Mouse (Mus musculus): ENCODE data around the gene Ccnl2.

DNA sequence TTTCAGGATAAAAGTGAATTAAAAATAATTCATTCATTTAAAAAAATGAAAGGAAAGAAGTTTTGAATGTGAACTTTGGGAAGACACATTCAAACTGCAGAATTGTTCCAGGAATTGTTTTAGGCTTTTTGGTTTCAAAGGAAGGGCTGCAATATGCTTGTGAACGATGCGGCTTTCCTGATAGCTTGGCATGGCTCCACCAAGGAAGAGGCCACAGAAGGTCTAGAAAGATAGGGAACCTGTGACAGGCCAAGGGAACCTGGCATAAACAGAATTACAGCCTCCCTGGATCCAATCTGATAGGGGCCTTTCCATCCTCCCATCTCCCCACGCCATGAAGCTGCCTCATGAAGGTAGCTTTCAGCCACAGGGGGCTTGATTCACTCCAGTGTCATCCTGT is 24.0 kb upstream of the Ccnl2 start:
- peak; percentile 94 for TF ChIP-seq EP300 (IDR thresholded peaks at IDR 0.05; ENCODE audit: low read depth)
- no peak for TF ChIP-seq CTCF (IDR thresholded peaks at IDR 0.05; ENCODE audit: low read depth)
